Mouse (Mus musculus) layer of hippocampus, adult 11-12 months (tissue): Measurements from ENCODE around the gene Tspan32.

Source experiments
- DNase-seq: peaks from one replicate; pipeline ENCODE4 v3.0.0; 2022; ENCODE audit warnings: low spot score

Gene Tspan32

GRCm38 (mm10) chr7:143054612-143054965 lies 49.7 kb downstream of the Tspan32 start:
- DNase-seq = no peak

GRCm38 (mm10) chr7:143055001-143055400 lies 50.2 kb downstream of the Tspan32 start:
- DNase-seq = no peak

GRCm38 (mm10) chr7:143055499-143056186 lies 50.8 kb downstream of the Tspan32 start:
- no peak for DNase-seq

- no peak for DNase-seq
These were observed 52.2 kb downstream of the Tspan32 start for GRCm38 (mm10) chr7:143057023-143057422.

- no peak for DNase-seq
These were observed 52.9 kb downstream of the Tspan32 start for GRCm38 (mm10) chr7:143057667-143058220.

GRCm38 (mm10) chr7:143058221-143058697 lies 53.4 kb downstream of the Tspan32 start:
- no peak for DNase-seq

- DNase-seq = no peak
These were observed 54.5 kb downstream of the Tspan32 start for GRCm38 (mm10) chr7:143059202-143059870.

- DNase-seq = no peak
These were observed 57.9 kb downstream of the Tspan32 start for GRCm38 (mm10) chr7:143062704-143063103.

GRCm38 (mm10) chr7:143064226-143064625 lies 59.4 kb downstream of the Tspan32 start:
- no peak for DNase-seq

GRCm38 (mm10) chr7:143065692-143066091 lies 60.8 kb downstream of the Tspan32 start:
- no peak for DNase-seq

GRCm38 (mm10) chr7:143067469-143067868 lies 62.6 kb downstream of the Tspan32 start:
- DNase-seq = no peak

- DNase-seq = no peak
These were observed 63.1 kb downstream of the Tspan32 start for GRCm38 (mm10) chr7:143067897-143068296.

- peak; percentile 71 for DNase-seq
These were observed 63.6 kb downstream of the Tspan32 start for GRCm38 (mm10) chr7:143068316-143068881.

- peak; percentile 99 for DNase-seq
These were observed 64.2 kb downstream of the Tspan32 start, which contains the start of gene Tssc4 for GRCm38 (mm10) chr7:143068882-143069591. Gene Tssc4, plus strand, starts transcription at chr7:143069249.
